Mouse (Mus musculus) heart, embryonic 16.5 days (tissue): ENCODE data around the gene Gm10718. TPM values are rescaled to one million over a fixed set of nuclear protein-coding genes. Genes with fewer than 3 reads are reported as not detected.
"Not testable (repeated sequence)": the region's sequence is repeated elsewhere in the genome, so short reads cannot be mapped to it uniquely, and the experiment has no call there.

Experiments used
- ATAC-seq: fragments of 200-750 bp; cut with Nextera tagmentation; replicated peaks from 2 replicates; pipeline ENCODE4 v1.8.0; 2017; ENCODE audit warnings: moderate number of reproducible peaks; ENCODE audit not compliant: insufficient read depth, low FRiP score; ENCODE audit errors: extremely low read depth
- H3K27ac ChIP-seq: fragments of 300-500 bp; sonication (generic); 2 replicates; pipeline ENCODE4 v1.5.1; 2014; ENCODE audit warnings: mild to moderate bottlenecking, low read length, control low read depth, moderate library complexity
- H3K27me3 ChIP-seq: fragments of 300-500 bp; sonication (generic); 2 replicates; pipeline ENCODE4 v1.6.1; 2014; ENCODE audit warnings: low read length, mixed read lengths; ENCODE audit not compliant: control insufficient read depth, insufficient read depth
- H3K36me3 ChIP-seq: fragments of 300-500 bp; sonication (generic); 2 replicates; pipeline ENCODE4 v1.6.1; 2014; ENCODE audit not compliant: control insufficient read depth, insufficient read depth
- H3K4me1 ChIP-seq: fragments of 300-500 bp; sonication (generic); 2 replicates; pipeline ENCODE4 v1.6.1; 2014; ENCODE audit warnings: low read length, mixed read lengths; ENCODE audit not compliant: control insufficient read depth, insufficient read depth
- H3K4me2 ChIP-seq: fragments of 300-500 bp; sonication (generic); 2 replicates; pipeline ENCODE4 v1.6.1; 2014; ENCODE audit warnings: low read depth, mild to moderate bottlenecking, control low read depth, low read length
- H3K4me3 ChIP-seq: fragments of 300-500 bp; sonication (generic); 2 replicates; pipeline ENCODE4 v1.5.1; 2014; ENCODE audit warnings: mild to moderate bottlenecking, control low read depth, low read length
- H3K9ac ChIP-seq: fragments of 300-500 bp; sonication (generic); 2 replicates; pipeline ENCODE4 v1.6.1; 2014; ENCODE audit warnings: low read length, control low read depth
- H3K9me3 ChIP-seq: fragments of 300-500 bp; sonication (generic); replicated peaks from 2 replicates; pipeline ENCODE4 v1.6.1; 2016; ENCODE audit warnings: low read length; ENCODE audit not compliant: control insufficient read depth
- WGBS: fragments of 180-500 bp; shearing (Covaris S2); extraction: QIAGEN DNeasy Blood & Tissue Kit; methylation state at CpG from one replicate; pipeline ENCODE4 v1.1.7; 2014; 5-methylcytosine and 5-hydroxymethylcytosine counted together
- microRNA-seq: library from miRNA; unstranded; fragments of <30 nt; microRNA quantifications from one replicate; pipeline ENCODE4, GENCODE M21; 2017
- polyA plus RNA-seq: library from polyadenylated mRNA; unstranded; fragments of >200 nt; fragmentation: Nextera tagmentation; extraction: Ambion mirVana; gene quantifications from 2 replicates; pipeline ENCODE4 v1.2.1, GENCODE M21; 2015

Gm10718 gene
- polyA plus RNA-seq, 1 experiment from 2014 or later, result 2.3 TPM

GRCm38 (mm10) chr9:3036577-3036976, 13.2 kb downstream of the Gm10718 start, which contains the start of gene Gm10715:
Gm10715 (plus strand) TSS chr9:3036877.
- H3K4me2 ChIP-seq, ATAC-seq: not testable (repeated sequence)

GRCm38 (mm10) chr9:3038161-3038560, 14.8 kb downstream of the Gm10718 start:
- WGBS, result 60% methylated on average over 4 of the region's 4 CpGs
- H3K27ac ChIP-seq, H3K4me3 ChIP-seq, H3K4me2 ChIP-seq, H3K9ac ChIP-seq, H3K36me3 ChIP-seq, ATAC-seq, H3K27me3 ChIP-seq, H3K9me3 ChIP-seq, H3K4me1 ChIP-seq: not testable (repeated sequence)

More at GRCm38 (mm10) chr9:3036577-3036976, 13.2 kb downstream of the Gm10718 start, which contains the start of gene Gm10715:
- WGBS, result 68% methylated on average over 6 of the region's 8 CpGs
- not testable (repeated sequence) for H3K4me3 ChIP-seq, H3K27me3 ChIP-seq, H3K9ac ChIP-seq, H3K4me1 ChIP-seq, H3K9me3 ChIP-seq, H3K36me3 ChIP-seq, H3K27ac ChIP-seq

Small RNAs within 50 kb of the gene (microRNA-seq; reads per million reads assigned to microRNA genes)
- gene Mir101c, result not detected

Other genes with a start within 250 kb of the Gm10718 start
- gene Gm10722, start 22.6 kb upstream of the Gm10718 start, polyA plus RNA-seq, result not detected in 2 replicates
- gene Gm11168, start 20.2 kb upstream of the Gm10718 start, polyA plus RNA-seq, result 0.38 TPM in 1 of 2 replicates, not detected in the other
- gene Gm10721, start 10.4 kb upstream of the Gm10718 start, polyA plus RNA-seq, result 0.79 TPM in 1 of 2 replicates, not detected in the other
- 0.24 TPM in 1 of 2 replicates, not detected in the other for gene Gm10720, start 7.9 kb upstream of the Gm10718 start, polyA plus RNA-seq
- gene Gm10719, start 6.1 kb upstream of the Gm10718 start, polyA plus RNA-seq, result 1.2 TPM in 1 of 2 replicates, not detected in the other
- gene Gm10717, start 1.9 kb downstream of the Gm10718 start, polyA plus RNA-seq, result 0.38 TPM in 1 of 2 replicates, not detected in the other
- gene Gm17535, start 11.1 kb downstream of the Gm10718 start, polyA plus RNA-seq, result not detected in 2 replicates
- gene Gm10715, start 13.3 kb downstream of the Gm10718 start, polyA plus RNA-seq, result not detected in 2 replicates